Mouse (Mus musculus) small intestine, adult 2 months (tissue): ENCODE measurements around the gene Ltb4r1. TPM values are rescaled to one million over a fixed set of nuclear protein-coding genes. Genes with fewer than 3 reads are reported as not detected.

Source experiments
- H3K27ac ChIP-seq: fragments of 200-500 bp; 2 replicates; pipeline ENCODE4 v1.5.1; 2012; ENCODE audit warnings: low read depth, low read length, control low read depth, inconsistent platforms; ENCODE audit not compliant: insufficient read depth
- H3K27me3 ChIP-seq: fragments of 200-500 bp; 2 replicates; pipeline ENCODE4 v1.6.1; 2012; ENCODE audit warnings: mild to moderate bottlenecking, moderate library complexity, low read length, inconsistent platforms; ENCODE audit not compliant: control insufficient read depth, insufficient read depth
- H3K36me3 ChIP-seq: fragments of 200-500 bp; 2 replicates; pipeline ENCODE4 v1.6.1; 2012; ENCODE audit warnings: mild to moderate bottlenecking, low read length, control low read depth, inconsistent platforms; ENCODE audit not compliant: control insufficient read depth, insufficient read depth
- H3K4me1 ChIP-seq: fragments of 200-500 bp; 2 replicates; pipeline ENCODE4 v1.6.1; 2012; ENCODE audit warnings: low read length, inconsistent platforms, mixed read lengths; ENCODE audit not compliant: control insufficient read depth, insufficient read depth, insufficient read length
- H3K4me3 ChIP-seq: fragments of 200-500 bp; 2 replicates; pipeline ENCODE4 v1.5.1; 2012; ENCODE audit warnings: low read depth, mild to moderate bottlenecking, control low read depth, inconsistent platforms, low read length, moderate library complexity
- CTCF ChIP-seq: fragments of 200-500 bp; IDR thresholded peaks from 2 replicates; pipeline ENCODE4 v1.5.1; 2012; ENCODE audit warnings: low read depth, mild to moderate bottlenecking, control low read depth, inconsistent platforms, low read length, moderate library complexity, mixed read lengths; ENCODE audit not compliant: insufficient replicate concordance, insufficient read length; ENCODE audit errors: extremely low read depth
- POLR2A ChIP-seq: fragments of 200-500 bp; IDR thresholded peaks from 2 replicates; pipeline ENCODE4 v1.6.1; 2012; ENCODE audit warnings: low read depth, mild to moderate bottlenecking, control low read depth, inconsistent platforms, low read length, moderate library complexity
- WGBS: fragments of 180-500 bp; shearing (Covaris S2); methylation state at CpG from one replicate; pipeline ENCODE4 v1.1.7; 2018; 5-methylcytosine and 5-hydroxymethylcytosine counted together
- polyA plus RNA-seq: library from polyadenylated mRNA; depleted of rRNA; stranded (reverse); fragments of >200 nt; gene quantifications from 2 replicates; pipeline ENCODE4 v1.2.3, GENCODE M21; 2012; rRNA removed

Ltb4r1 gene
- polyA plus RNA-seq, 1 experiment, result 25.3 TPM

GRCm38 (mm10) chr14:55793946-55794345, 28.2 kb downstream of the Ltb4r1 start:
- Histone ChIP-seq H3K27ac (no peak overlapping the region), H3K4me3 (no peak overlapping the region), H3K4me1 (peaks cover 8% of the 10 kb centered on the region; the same call in 1 of the 2 replicates), H3K36me3 (no peaks in the 10 kb centered on the region), H3K27me3 (no peaks in the 10 kb centered on the region)
- TF ChIP-seq CTCF, result no peak
- no peak for TF ChIP-seq POLR2A
- WGBS, result 72% methylated on average over 2 of the region's 2 CpGs

- WGBS, result 25% methylated on average over 15 of the region's 15 CpGs
- H3K27ac ChIP-seq, result peak overlapping the region; percentile 88
- no peaks in the 10 kb centered on the region for H3K36me3 ChIP-seq
- no peak overlapping the region for H3K4me3 ChIP-seq
- H3K4me1 ChIP-seq, result peaks cover 8% of the 10 kb centered on the region; the same call in 1 of the 2 replicates
- no peaks in the 10 kb centered on the region for H3K27me3 ChIP-seq
- TF ChIP-seq CTCF (no peak), POLR2A (peak; percentile 32; the same call in 1 of the 2 replicates)
These were observed 29.8 kb downstream of the Ltb4r1 start for GRCm38 (mm10) chr14:55795380-55796163.

- Histone ChIP-seq H3K27ac (peak overlapping the region; percentile 66), H3K27me3 (no peaks in the 10 kb centered on the region), H3K4me1 (peaks cover 4% of the 10 kb centered on the region; the same call in 1 of the 2 replicates), H3K36me3 (no peaks in the 10 kb centered on the region), H3K4me3 (peak overlapping the region; percentile 68)
- WGBS, result 17% methylated on average over 16 of the region's 16 CpGs
- TF ChIP-seq POLR2A (no peak), CTCF (no peak)
These were observed 49.1 kb downstream of the Ltb4r1 start for GRCm38 (mm10) chr14:55814885-55815284.

GRCm38 (mm10) chr14:55815310-55815751, 49.6 kb downstream of the Ltb4r1 start:
- no peaks in the 10 kb centered on the region for H3K36me3 ChIP-seq
- H3K4me1 ChIP-seq, result peaks cover 4% of the 10 kb centered on the region; the same call in 1 of the 2 replicates
- peak overlapping the region; percentile 68 for H3K4me3 ChIP-seq
- 11% methylated on average over 17 of the region's 17 CpGs for WGBS
- TF ChIP-seq POLR2A (no peak), CTCF (no peak)
- peak overlapping the region; percentile 66 for H3K27ac ChIP-seq
- H3K27me3 ChIP-seq, result no peaks in the 10 kb centered on the region

Other genes with a start within 250 kb of the Ltb4r1 start
- not detected in 2 replicates for gene Nrl, start 241.0 kb upstream of the Ltb4r1 start, polyA plus RNA-seq
- gene Pck2, start 225.7 kb upstream of the Ltb4r1 start, polyA plus RNA-seq, result 19.3 and 21.0 TPM in 2 replicates
- gene Dcaf11, start 206.0 kb upstream of the Ltb4r1 start, polyA plus RNA-seq, result 70.2 and 143 TPM in 2 replicates
- 0.32 TPM in 1 of 2 replicates, not detected in the other for gene A730061H03Rik, start 205.6 kb upstream of the Ltb4r1 start, polyA plus RNA-seq
- gene Fitm1, start 190.3 kb upstream of the Ltb4r1 start, polyA plus RNA-seq, result 0.46 TPM in 1 of 2 replicates, not detected in the other
- gene Psme1, start 187.8 kb upstream of the Ltb4r1 start, polyA plus RNA-seq, result 71.4 and 167 TPM in 2 replicates
- gene Emc9, start 180.7 kb upstream of the Ltb4r1 start, polyA plus RNA-seq, result 12.2 and 23.0 TPM in 2 replicates
- 85.3 and 142 TPM in 2 replicates for gene Psme2, start 174.8 kb upstream of the Ltb4r1 start, polyA plus RNA-seq
- gene Rnf31, start 174.3 kb upstream of the Ltb4r1 start, polyA plus RNA-seq, result 28.8 and 65.8 TPM in 2 replicates
- 29.3 and 77.6 TPM in 2 replicates for gene Irf9, start 162.4 kb upstream of the Ltb4r1 start, polyA plus RNA-seq
- 8.7 and 19.2 TPM in 2 replicates for gene Rec8, start 147.9 kb upstream of the Ltb4r1 start, polyA plus RNA-seq
- gene Ipo4, start 130.0 kb upstream of the Ltb4r1 start, polyA plus RNA-seq, result 35.4 and 37.2 TPM in 2 replicates
- gene Gm49378, start 128.1 kb upstream of the Ltb4r1 start, polyA plus RNA-seq, result 8.6 and 9.3 TPM in 2 replicates
- 58.8 and 104 TPM in 2 replicates for gene Tm9sf1, start 122.2 kb upstream of the Ltb4r1 start, polyA plus RNA-seq
- gene Tssk4, start 115.8 kb upstream of the Ltb4r1 start, polyA plus RNA-seq, result 0.56 and 1.1 TPM in 2 replicates
- gene Mdp1, start 105.5 kb upstream of the Ltb4r1 start, polyA plus RNA-seq, result 17.2 and 23.9 TPM in 2 replicates
- 5.2 and 9.6 TPM in 2 replicates for gene Gmpr2, start 94.0 kb upstream of the Ltb4r1 start, polyA plus RNA-seq
- gene Nedd8, start 93.8 kb upstream of the Ltb4r1 start, polyA plus RNA-seq, result 135 and 228 TPM in 2 replicates
- 8.1 and 11.1 TPM in 2 replicates for gene Tinf2, start 84.1 kb upstream of the Ltb4r1 start, polyA plus RNA-seq
- 0.62 and 0.89 TPM in 2 replicates for gene Tgm1, start 52.0 kb upstream of the Ltb4r1 start, polyA plus RNA-seq
- 28.1 and 43.5 TPM in 2 replicates for gene Rabggta, start 43.7 kb upstream of the Ltb4r1 start, polyA plus RNA-seq
- 217 and 223 TPM in 2 replicates for gene Dhrs1, start 20.3 kb upstream of the Ltb4r1 start, polyA plus RNA-seq
- gene Nop9, start 20.3 kb upstream of the Ltb4r1 start, polyA plus RNA-seq, result 5.9 and 8.0 TPM in 2 replicates
- gene Cideb, start 7.5 kb upstream of the Ltb4r1 start, polyA plus RNA-seq, result 309 and 797 TPM in 2 replicates
- gene Ltb4r2, start 4.5 kb upstream of the Ltb4r1 start, polyA plus RNA-seq, result 65.3 and 90.6 TPM in 2 replicates
- 3.3 and 6.1 TPM in 2 replicates for gene Adcy4, start 18.1 kb downstream of the Ltb4r1 start, polyA plus RNA-seq
- gene Ripk3, start 22.9 kb downstream of the Ltb4r1 start, polyA plus RNA-seq, result 24.7 and 42.1 TPM in 2 replicates
- 5.8 and 7.6 TPM in 2 replicates for gene Nfatc4, start 57.2 kb downstream of the Ltb4r1 start, polyA plus RNA-seq
- gene Nynrin, start 88.0 kb downstream of the Ltb4r1 start, polyA plus RNA-seq, result 1.4 and 1.8 TPM in 2 replicates
- 0.56 and 0.61 TPM in 2 replicates for gene Cbln3, start 118.4 kb downstream of the Ltb4r1 start, polyA plus RNA-seq
- 12.6 and 32.7 TPM in 2 replicates for gene Khnyn, start 119.0 kb downstream of the Ltb4r1 start, polyA plus RNA-seq
- gene Sdr39u1, start 134.3 kb downstream of the Ltb4r1 start, polyA plus RNA-seq, result 17.8 and 34.0 TPM in 2 replicates
- 0.60 TPM in 1 of 2 replicates, not detected in the other for gene Cma1, start 178.7 kb downstream of the Ltb4r1 start, polyA plus RNA-seq
- gene Cma2, start 185.0 kb downstream of the Ltb4r1 start, polyA plus RNA-seq, result 0.86 TPM in 1 of 2 replicates, not detected in the other